Mouse (Mus musculus) embryonic fibroblast, embryonic 13.5 days (primary cell): ENCODE results near the gene Cbl.

ENCODE experiments used
- CTCF ChIP-seq: IDR thresholded peaks from 2 replicates; pipeline ENCODE4 v1.5.1; 2011; ENCODE audit warnings: mild to moderate bottlenecking, control low read depth, low read length, moderate library complexity, borderline replicate concordance; ENCODE audit not compliant: insufficient read depth
- POLR2A ChIP-seq: IDR thresholded peaks from 2 replicates; pipeline ENCODE4 v1.6.1; 2011; ENCODE audit warnings: low read depth, mild to moderate bottlenecking, control low read depth, low read length, moderate library complexity

DNA sequence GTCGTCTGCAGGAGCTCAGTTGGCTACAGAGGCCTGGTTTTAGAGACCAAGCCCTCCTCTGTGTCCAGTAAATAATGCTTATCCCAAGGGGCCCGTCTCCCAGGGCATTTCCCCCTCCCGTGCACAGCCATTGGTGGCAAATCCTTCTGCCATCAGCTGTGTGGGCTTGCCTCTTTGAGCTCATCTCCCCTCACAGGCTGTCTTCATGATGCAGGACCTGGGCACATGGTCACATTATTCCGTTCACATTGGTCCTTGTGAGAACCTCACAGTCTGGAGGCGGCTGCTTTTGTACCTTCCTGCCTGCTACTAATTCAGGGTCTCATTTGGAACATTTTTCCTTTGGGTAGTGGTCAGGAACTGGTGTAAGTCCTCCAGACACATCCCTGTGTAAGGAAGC is 91.9 kb downstream of the Cbl start:
- no peak for TF ChIP-seq POLR2A
- TF ChIP-seq CTCF, result no peak
